Mouse (Mus musculus): ENCODE measurements around the gene Brix1. TPM values are rescaled to one million over a fixed set of nuclear protein-coding genes. Genes with fewer than 3 reads are reported as not detected.
"Not testable (repeated sequence)": the region's sequence is repeated elsewhere in the genome, so short reads cannot be mapped to it uniquely, and the experiment has no call there.

Gene Brix1
- 104 and 117 TPM in 2 replicates for total RNA-seq (2014; fragmentation: Nextera tagmentation)
- 32.6 and 42.6 TPM in 2 replicates for total RNA-seq (2017)
- 94.4 and 114 TPM in 2 replicates for polyA plus RNA-seq (2012)

DNA sequence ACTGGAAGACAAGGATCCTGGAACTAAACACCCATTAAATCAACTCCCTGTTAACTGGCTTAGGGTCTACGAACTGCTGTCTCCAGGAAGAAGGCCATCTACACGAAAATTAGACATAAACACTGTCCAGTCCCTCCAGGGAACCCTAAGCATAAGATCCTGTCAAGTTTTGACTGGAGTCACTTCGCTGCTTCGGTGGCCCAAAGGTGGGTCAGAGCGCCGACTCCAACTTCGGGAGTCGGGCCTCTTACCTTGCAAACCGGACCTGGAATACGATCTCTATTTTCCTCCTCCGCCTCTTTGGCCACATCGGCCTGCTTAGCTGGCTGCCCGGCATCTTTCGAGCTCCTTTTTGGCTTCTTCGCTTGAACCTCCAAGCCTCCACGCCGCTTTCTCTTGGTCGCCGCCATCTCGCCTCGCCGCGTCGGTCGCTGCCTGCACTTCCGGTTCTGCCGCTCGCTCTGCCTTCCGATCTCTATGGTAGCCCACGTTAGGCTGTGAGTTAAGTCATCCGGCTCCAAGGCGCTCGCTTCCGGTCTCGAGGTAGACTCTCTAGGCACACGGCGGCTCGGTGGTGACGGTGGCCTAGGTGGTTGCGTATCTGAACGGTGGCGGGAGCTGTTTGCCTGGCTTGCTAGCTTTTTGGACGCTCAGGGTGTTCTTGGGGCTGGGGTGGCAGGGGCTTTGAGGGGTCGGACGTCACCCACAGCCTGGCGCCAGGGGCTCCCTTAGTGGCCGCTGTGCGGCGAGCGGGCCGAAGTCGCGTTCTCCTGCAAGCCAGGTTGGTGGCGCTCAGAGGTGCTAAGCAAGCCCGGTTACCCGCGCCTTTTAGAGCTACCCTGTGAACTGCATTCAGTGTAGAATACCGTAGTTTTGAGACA lies at the start of gene Brix1, which contains the start of gene Rad1:
TSS of gene Brix1 (minus strand) at position 464 of the 881 bp plus-strand sequence.
TSS of gene Rad1 (plus strand) at position 535 of the 881 bp plus-strand sequence.
- ATAC-seq (ENCODE audit: extremely low read depth, insufficient number of reproducible peaks, low FRiP score, poor library complexity, severe bottlenecking): peak; percentile 98
- TF ChIP-seq POLR2AphosphoS5 (IDR thresholded peaks at IDR 0.05; ENCODE audit: insufficient replicate concordance, low read depth, low read length) (no peak), TAL1 (conservative IDR thresholded peaks at IDR 0.05; ENCODE audit: low read depth, low read length) (no peak), GATA1 (IDR thresholded peaks at IDR 0.05; ENCODE audit: borderline replicate concordance, low read length) (no peak), CTCF (IDR thresholded peaks at IDR 0.05; ENCODE audit: low read depth, low read length) (no peak), GATA2 (IDR thresholded peaks at IDR 0.05; ENCODE audit: borderline replicate concordance, low read depth, low read length) (no peak)
- peaks cover 60% of the 10 kb centered on the region for H3K36me3 ChIP-seq (replicated peaks)
- H3K27me3 ChIP-seq (ENCODE audit: insufficient read depth, low read length): no peaks in the 10 kb centered on the region
- H3K4me3 ChIP-seq (ENCODE audit: low read depth, low read length): peak within 1 kb of the TSS; percentile 86
- peaks cover 43% of the 10 kb centered on the region for H3K4me1 ChIP-seq (ENCODE audit: insufficient read depth, low read depth, low read length)
- no peaks in the 10 kb centered on the region for H3K9me3 ChIP-seq (replicated peaks)
- DNase-seq (ENCODE audit: low spot score): peak; percentile 82

DNA sequence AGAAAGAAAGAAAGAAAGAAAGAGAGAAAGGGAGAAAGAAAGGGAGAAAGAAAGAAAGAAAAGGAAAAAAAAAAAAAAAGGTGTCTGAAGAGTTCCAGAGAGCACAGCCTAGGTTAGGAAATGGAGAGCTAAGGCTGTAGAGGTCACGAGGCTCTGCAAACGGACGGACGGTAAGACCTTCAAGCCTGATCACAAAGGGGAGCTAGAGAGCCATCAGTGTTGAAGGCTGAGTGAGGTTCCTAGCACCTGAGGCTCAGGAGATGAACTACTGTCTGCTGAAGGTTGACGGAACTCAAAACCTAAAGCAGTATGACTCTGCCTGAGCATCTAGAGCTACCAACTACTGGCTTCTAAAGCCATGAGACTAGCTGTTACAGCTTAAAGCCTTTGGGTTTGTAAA lies 48.8 kb upstream of the Brix1 start:
- ATAC-seq (ENCODE audit: extremely low read depth, insufficient number of reproducible peaks, low FRiP score, poor library complexity, severe bottlenecking): no peak; the same call in 1 of the 2 replicates
- H3K9me3 ChIP-seq (replicated peaks): no peaks in the 10 kb centered on the region
- no peaks in the 10 kb centered on the region for H3K36me3 ChIP-seq (replicated peaks)
- H3K4me1 ChIP-seq (ENCODE audit: insufficient read depth, low read depth, low read length): no peaks in the 10 kb centered on the region
- no peak for DNase-seq (ENCODE audit: low spot score)
- no peak for TF ChIP-seq POLR2AphosphoS5 (IDR thresholded peaks at IDR 0.05; ENCODE audit: insufficient replicate concordance, low read depth, low read length)
- TF ChIP-seq CTCF (IDR thresholded peaks at IDR 0.05; ENCODE audit: low read depth, low read length): no peak
- TF ChIP-seq GATA2 (IDR thresholded peaks at IDR 0.05; ENCODE audit: borderline replicate concordance, low read depth, low read length): no peak
- no peak for TF ChIP-seq TAL1 (conservative IDR thresholded peaks at IDR 0.05; ENCODE audit: low read depth, low read length)
- TF ChIP-seq GATA1 (IDR thresholded peaks at IDR 0.05; ENCODE audit: borderline replicate concordance, low read length): no peak
- H3K4me3 ChIP-seq (ENCODE audit: low read depth, low read length): no peak overlapping the region
- peaks cover 6% of the 10 kb centered on the region for H3K27me3 ChIP-seq (ENCODE audit: insufficient read depth, low read length)

DNA sequence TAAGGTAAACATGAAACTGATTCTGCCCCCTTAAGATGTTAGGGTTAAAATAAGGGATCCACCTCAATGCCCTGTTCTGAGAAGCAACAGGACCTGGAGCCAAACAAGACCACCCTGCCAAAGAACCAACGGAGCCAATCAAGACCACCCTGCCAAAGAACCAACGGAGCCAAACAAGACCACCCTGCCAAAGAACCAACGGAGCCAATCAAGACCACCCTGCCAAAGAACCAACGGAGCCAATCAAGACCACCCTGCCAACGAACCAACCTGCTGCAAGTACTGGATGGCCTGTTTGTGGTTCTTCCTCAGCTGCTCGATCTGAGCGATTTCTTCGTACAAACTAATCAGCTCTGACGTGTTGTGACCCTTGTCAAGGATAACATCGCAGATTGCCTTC lies 47.6 kb upstream of the Brix1 start:
- not testable (repeated sequence) for H3K4me1 ChIP-seq (ENCODE audit: insufficient read depth, low read depth, low read length); DNase-seq (ENCODE audit: low spot score); H3K36me3 ChIP-seq (replicated peaks); H3K9me3 ChIP-seq (replicated peaks); H3K27me3 ChIP-seq (ENCODE audit: insufficient read depth, low read length); H3K4me3 ChIP-seq (ENCODE audit: low read depth, low read length); ATAC-seq (ENCODE audit: extremely low read depth, insufficient number of reproducible peaks, low FRiP score, poor library complexity, severe bottlenecking)

DNA sequence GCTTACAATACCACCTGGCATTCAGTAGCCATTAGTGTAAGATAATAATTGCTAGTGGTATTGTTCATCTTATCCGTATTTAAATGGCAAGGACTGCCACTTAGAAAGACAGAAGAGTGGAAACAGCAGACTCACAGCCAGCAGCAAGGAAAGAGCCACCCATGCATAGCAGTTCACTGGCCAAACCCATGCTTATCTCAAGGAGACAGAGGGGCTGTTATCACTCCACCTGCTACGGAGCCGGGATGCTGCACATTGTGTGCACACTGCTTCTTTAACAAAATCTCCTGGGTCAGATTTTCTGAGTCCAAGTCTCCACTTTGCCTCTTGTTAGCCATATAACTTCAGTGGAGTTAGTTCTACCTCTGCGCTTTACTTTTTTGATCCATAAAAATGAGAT lies 45.6 kb upstream of the Brix1 start:
- no peak for TF ChIP-seq TAL1 (conservative IDR thresholded peaks at IDR 0.05; ENCODE audit: low read depth, low read length)
- no peak for TF ChIP-seq CTCF (IDR thresholded peaks at IDR 0.05; ENCODE audit: low read depth, low read length)
- no peak for TF ChIP-seq GATA1 (IDR thresholded peaks at IDR 0.05; ENCODE audit: borderline replicate concordance, low read length)
- TF ChIP-seq GATA2 (IDR thresholded peaks at IDR 0.05; ENCODE audit: borderline replicate concordance, low read depth, low read length): no peak
- TF ChIP-seq POLR2AphosphoS5 (IDR thresholded peaks at IDR 0.05; ENCODE audit: insufficient replicate concordance, low read depth, low read length): no peak
- no peak for ATAC-seq (ENCODE audit: extremely low read depth, insufficient number of reproducible peaks, low FRiP score, poor library complexity, severe bottlenecking)
- DNase-seq (ENCODE audit: low spot score): no peak

DNA sequence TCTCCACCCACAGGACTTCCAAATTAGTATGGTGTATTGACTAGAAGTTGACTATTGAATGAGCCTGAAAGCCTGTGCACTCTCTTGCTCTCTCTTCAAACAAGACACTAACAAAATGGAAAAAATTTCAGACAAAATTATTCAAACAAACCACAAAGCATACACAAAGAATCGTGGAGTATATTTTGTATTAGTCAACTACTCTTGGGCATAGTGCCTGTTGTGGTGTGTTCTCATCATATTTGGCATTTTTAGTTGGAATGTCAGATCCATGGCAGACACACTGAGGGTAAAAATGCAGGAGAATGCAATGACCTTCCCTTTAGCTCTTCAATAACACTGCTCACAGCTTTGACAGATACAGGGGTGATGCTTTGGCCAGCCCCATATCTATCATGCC lies 40.1 kb upstream of the Brix1 start:
- no peaks in the 10 kb centered on the region for H3K36me3 ChIP-seq (replicated peaks)

More for the DNA sequence above, 45.6 kb upstream of the Brix1 start:
- H3K36me3 ChIP-seq (replicated peaks): no peaks in the 10 kb centered on the region
- H3K9me3 ChIP-seq (replicated peaks): no peaks in the 10 kb centered on the region
- no peak overlapping the region for H3K4me3 ChIP-seq (ENCODE audit: low read depth, low read length)
- peaks cover 8% of the 10 kb centered on the region for H3K27me3 ChIP-seq (ENCODE audit: insufficient read depth, low read length)
- no peaks in the 10 kb centered on the region for H3K4me1 ChIP-seq (ENCODE audit: insufficient read depth, low read depth, low read length)

DNA sequence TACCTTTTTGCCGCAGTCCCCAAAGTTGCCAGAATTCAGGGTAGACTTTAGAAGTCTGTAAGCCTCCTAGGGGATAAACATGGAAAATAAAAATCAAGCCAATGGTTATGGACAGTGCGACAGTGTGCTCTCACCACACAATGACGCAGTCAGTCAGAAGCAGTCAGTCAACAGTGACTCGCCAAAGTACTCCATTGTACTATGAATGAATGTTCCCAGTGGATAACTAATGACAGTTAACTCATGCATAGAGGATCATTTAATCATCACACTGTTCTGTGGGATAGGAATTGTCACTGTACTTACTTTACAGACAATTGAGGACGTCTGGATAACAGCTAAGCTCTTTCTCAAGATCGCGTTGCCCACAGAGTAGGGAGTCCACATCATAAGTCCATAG lies 29.4 kb upstream of the Brix1 start:
- no peaks in the 10 kb centered on the region for H3K9me3 ChIP-seq (replicated peaks)

More for the DNA sequence above, 40.1 kb upstream of the Brix1 start:
- DNase-seq (ENCODE audit: low spot score): no peak
- Histone ChIP-seq H3K27me3 (ENCODE audit: insufficient read depth, low read length) (peaks cover 9% of the 10 kb centered on the region), H3K9me3 (replicated peaks) (no peaks in the 10 kb centered on the region), H3K4me1 (ENCODE audit: insufficient read depth, low read depth, low read length) (no peaks in the 10 kb centered on the region), H3K4me3 (ENCODE audit: low read depth, low read length) (no peak overlapping the region)
- TF ChIP-seq GATA2 (IDR thresholded peaks at IDR 0.05; ENCODE audit: borderline replicate concordance, low read depth, low read length): no peak
- no peak for TF ChIP-seq GATA1 (IDR thresholded peaks at IDR 0.05; ENCODE audit: borderline replicate concordance, low read length)
- no peak for TF ChIP-seq TAL1 (conservative IDR thresholded peaks at IDR 0.05; ENCODE audit: low read depth, low read length)
- no peak for TF ChIP-seq POLR2AphosphoS5 (IDR thresholded peaks at IDR 0.05; ENCODE audit: insufficient replicate concordance, low read depth, low read length)
- no peak for TF ChIP-seq CTCF (IDR thresholded peaks at IDR 0.05; ENCODE audit: low read depth, low read length)
- no peak for ATAC-seq (ENCODE audit: extremely low read depth, insufficient number of reproducible peaks, low FRiP score, poor library complexity, severe bottlenecking)

More for the DNA sequence above, 29.4 kb upstream of the Brix1 start:
- H3K4me1 ChIP-seq (ENCODE audit: insufficient read depth, low read depth, low read length): no peaks in the 10 kb centered on the region
- H3K36me3 ChIP-seq (replicated peaks): no peaks in the 10 kb centered on the region
- TF ChIP-seq TAL1 (conservative IDR thresholded peaks at IDR 0.05; ENCODE audit: low read depth, low read length) (no peak), CTCF (IDR thresholded peaks at IDR 0.05; ENCODE audit: low read depth, low read length) (no peak), GATA1 (IDR thresholded peaks at IDR 0.05; ENCODE audit: borderline replicate concordance, low read length) (no peak), GATA2 (IDR thresholded peaks at IDR 0.05; ENCODE audit: borderline replicate concordance, low read depth, low read length) (no peak), POLR2AphosphoS5 (IDR thresholded peaks at IDR 0.05; ENCODE audit: insufficient replicate concordance, low read depth, low read length) (no peak)
- no peak for DNase-seq (ENCODE audit: low spot score)
- ATAC-seq (ENCODE audit: extremely low read depth, insufficient number of reproducible peaks, low FRiP score, poor library complexity, severe bottlenecking): no peak
- H3K4me3 ChIP-seq (ENCODE audit: low read depth, low read length): no peak overlapping the region
- 0 out of 2 replicates have a peak, but pooled peaks cover 4% of the 10 kb centered on the region for H3K27me3 ChIP-seq (ENCODE audit: insufficient read depth, low read length)
